Mouse (Mus musculus) liver, embryonic 14.5 days (tissue): Measurements from ENCODE around the gene Gfra1.

Experiments
- CTCF ChIP-seq: IDR thresholded peaks from 2 replicates; pipeline ENCODE4 v1.5.1; 2016; ENCODE audit warnings: antibody characterized with exemption, low read depth, control low read depth
- EP300 ChIP-seq: IDR thresholded peaks from 2 replicates; pipeline ENCODE4 v1.6.1; 2016; ENCODE audit warnings: antibody characterized with exemption, low read depth

DNA sequence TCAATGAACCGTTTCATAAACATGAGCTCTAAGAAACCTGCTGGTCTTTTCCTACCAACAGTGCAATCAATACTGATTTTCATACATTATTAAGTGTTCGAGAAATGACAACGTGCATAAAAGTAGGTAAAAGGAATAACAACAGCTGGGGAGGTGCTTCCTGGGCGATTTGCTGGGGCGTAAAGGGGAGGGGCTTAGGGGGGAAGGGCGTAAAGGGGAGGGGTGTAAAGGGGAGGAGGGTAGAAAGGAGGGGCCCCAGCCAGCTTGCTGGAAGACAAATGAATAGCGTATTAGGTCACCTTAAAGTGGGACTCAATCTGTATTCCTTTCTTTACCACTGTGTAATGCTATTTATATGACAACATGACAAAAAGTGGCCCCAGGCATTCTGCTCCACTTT is 13.9 kb downstream of the Gfra1 start:
- no peak for TF ChIP-seq EP300
- TF ChIP-seq CTCF = no peak
